Mouse (Mus musculus) C2C12 (cell line): ENCODE results near the gene Sipa1l3.

Experiments used
- CEBPB ChIP-seq: IDR thresholded peaks from one replicate; pipeline ENCODE4 v1.6.1; 2011; ENCODE audit warnings: low read depth, mild to moderate bottlenecking, control low read depth, moderate library complexity
- CTCF ChIP-seq: IDR thresholded peaks from one replicate; pipeline ENCODE4 v1.5.1; 2011; ENCODE audit not compliant: control insufficient read depth, insufficient read depth, insufficient read length
- FOSL1 ChIP-seq: IDR thresholded peaks from one replicate; pipeline ENCODE4 v1.8.0; 2011; ENCODE audit warnings: mild to moderate bottlenecking, low read length; ENCODE audit not compliant: poor library complexity, insufficient read depth, severe bottlenecking
- MAX ChIP-seq: IDR thresholded peaks from one replicate; pipeline ENCODE4 v1.6.1; 2011; ENCODE audit warnings: mild to moderate bottlenecking, control low read depth
- MYOD1 ChIP-seq: IDR thresholded peaks from one replicate; pipeline ENCODE4 v1.6.1; 2011; ENCODE audit warnings: low read depth; ENCODE audit not compliant: control insufficient read depth, insufficient read length
- MYOG ChIP-seq: IDR thresholded peaks from one replicate; pipeline ENCODE4 v1.6.1; 2011; ENCODE audit not compliant: control insufficient read depth, insufficient read length; ENCODE audit errors: extremely low read depth
- USF1 ChIP-seq: IDR thresholded peaks from one replicate; pipeline ENCODE4 v1.6.1; 2011; ENCODE audit warnings: low read depth, mild to moderate bottlenecking, control low read depth, moderate library complexity

GRCm38 (mm10) chr7:29282074-29282554, 236.3 kb downstream of the Sipa1l3 start:
- TF ChIP-seq CTCF: no peak
- TF ChIP-seq USF1: no peak
- no peak for TF ChIP-seq MAX
- TF ChIP-seq FOSL1: no peak
- TF ChIP-seq MYOG: no peak
- no peak for TF ChIP-seq CEBPB
- TF ChIP-seq MYOD1: no peak
